Mouse (Mus musculus): Measurements from ENCODE around the gene Npvf. TPM values are rescaled to one million over a fixed set of nuclear protein-coding genes. Genes with fewer than 3 reads are reported as not detected.

Npvf gene
- polyA plus RNA-seq (2017; shearing (Covaris generic)): not detected

DNA sequence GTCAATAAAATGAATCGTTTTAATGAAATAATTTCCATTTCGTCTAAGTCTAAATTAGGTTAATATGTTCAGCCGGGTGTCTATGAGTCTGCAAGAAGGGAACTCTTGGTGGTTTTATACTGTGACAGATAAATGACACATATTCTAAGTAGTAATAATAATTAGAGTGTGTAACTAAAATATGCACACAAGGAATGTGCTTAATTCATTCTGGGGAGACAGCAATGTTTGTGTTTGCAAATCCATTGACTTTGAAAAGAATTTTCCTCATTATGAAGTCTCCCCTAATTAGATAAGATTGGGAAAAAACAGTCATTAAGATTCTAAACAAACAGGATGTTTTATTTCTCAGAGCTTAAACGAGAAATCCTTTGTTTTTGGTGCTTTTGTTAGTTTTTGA lies at the start of gene Npvf:
Gene Npvf (minus strand): TSS at position 84 of the 400 bp plus-strand sequence.

Other genes starting within 250 kb of the Npvf start
- gene Osbpl3, start 198.2 kb downstream of the Npvf start, polyA plus RNA-seq (2017; shearing (Covaris generic)): 68.2 TPM
- gene Cycs, start 87.9 kb downstream of the Npvf start, polyA plus RNA-seq (2017; shearing (Covaris generic)): 23.9 TPM
- 0.34 TPM for gene 4921507P07Rik, start 57.8 kb downstream of the Npvf start, polyA plus RNA-seq (2017; shearing (Covaris generic))